Mouse (Mus musculus): ENCODE data around the gene Ankrd39.
"Not testable (repeated sequence)": the region's sequence is repeated elsewhere in the genome, so short reads cannot be mapped to it uniquely, and the experiment has no call there.

The Ankrd39 gene

GRCm38 (mm10) chr1:36551904-36552303 is 4.7 kb upstream of the Ankrd39 start:
- no peak for DNase-seq (ENCODE audit: low spot score)

- DNase-seq (ENCODE audit: low spot score) = no peak
Observed at GRCm38 (mm10) chr1:36550075-36550863, 3.0 kb upstream of the Ankrd39 start.

GRCm38 (mm10) chr1:36549491-36549890 is 2.2 kb upstream of the Ankrd39 start:
- DNase-seq (ENCODE audit: low spot score) = no peak

GRCm38 (mm10) chr1:36548771-36549170 is 1.5 kb upstream of the Ankrd39 start:
- no peak for DNase-seq (ENCODE audit: low spot score)

- DNase-seq (ENCODE audit: low spot score) = peak; percentile 67
Observed at GRCm38 (mm10) chr1:36547981-36548598, 845 bp upstream of the Ankrd39 start.

- DNase-seq (ENCODE audit: low spot score) = no peak
Observed at GRCm38 (mm10) chr1:36545845-36546600, 1.2 kb downstream of the Ankrd39 start.

- DNase-seq (ENCODE audit: low spot score) = peak; percentile 75
Observed at GRCm38 (mm10) chr1:36545382-36545781, 1.9 kb downstream of the Ankrd39 start.

- DNase-seq (ENCODE audit: low spot score) = no peak
Observed at GRCm38 (mm10) chr1:36542925-36543324, 4.3 kb downstream of the Ankrd39 start.

- no peak for DNase-seq (ENCODE audit: low spot score)
Observed at GRCm38 (mm10) chr1:36541844-36542243, 5.4 kb downstream of the Ankrd39 start.

GRCm38 (mm10) chr1:36540807-36541206 is 6.4 kb downstream of the Ankrd39 start:
- no peak for DNase-seq (ENCODE audit: low spot score)

- peak; percentile 62 for DNase-seq (ENCODE audit: low spot score)
Observed at GRCm38 (mm10) chr1:36540132-36540531, 7.1 kb downstream of the Ankrd39 start.

GRCm38 (mm10) chr1:36539186-36539585 is 8.1 kb downstream of the Ankrd39 start, which contains the start of gene Gm42417:
Gene Gm42417, minus strand, starts transcription at chr1:36539429.
- DNase-seq (ENCODE audit: low spot score) = peak; percentile 69

- no peak for DNase-seq (ENCODE audit: low spot score)
Observed at GRCm38 (mm10) chr1:36538727-36539126, 8.5 kb downstream of the Ankrd39 start.

- DNase-seq (ENCODE audit: low spot score) = not testable (repeated sequence)
Observed at GRCm38 (mm10) chr1:36536783-36537182, 10.5 kb downstream of the Ankrd39 start, which contains the start of gene Ankrd23. Gene Ankrd23, minus strand, starts transcription at chr1:36536883.

- DNase-seq (ENCODE audit: low spot score) = no peak
Observed at GRCm38 (mm10) chr1:36536397-36536728, 10.9 kb downstream of the Ankrd39 start.

GRCm38 (mm10) chr1:36535477-36536396 is 11.5 kb downstream of the Ankrd39 start:
- no peak for DNase-seq (ENCODE audit: low spot score)

GRCm38 (mm10) chr1:36534595-36535058 is 12.6 kb downstream of the Ankrd39 start:
- no peak for DNase-seq (ENCODE audit: low spot score)

GRCm38 (mm10) chr1:36533546-36533945 is 13.7 kb downstream of the Ankrd39 start:
- no peak for DNase-seq (ENCODE audit: low spot score)

GRCm38 (mm10) chr1:36531461-36531860 is 15.8 kb downstream of the Ankrd39 start:
- no peak for DNase-seq (ENCODE audit: low spot score)

GRCm38 (mm10) chr1:36530962-36531361 is 16.3 kb downstream of the Ankrd39 start:
- DNase-seq (ENCODE audit: low spot score) = no peak

- no peak for DNase-seq (ENCODE audit: low spot score)
Observed at GRCm38 (mm10) chr1:36530485-36530884, 16.8 kb downstream of the Ankrd39 start.

GRCm38 (mm10) chr1:36529875-36530274 is 17.4 kb downstream of the Ankrd39 start:
- DNase-seq (ENCODE audit: low spot score) = no peak

All from testis, postnatal 14 days (tissue).